Mouse (Mus musculus) ZHBTc4 (cell line): ENCODE measurements at regions not wholly inside any gene's neighbourhood (a gene's known extent, or its start where the extent isn't known, plus 50 kb on each side); places are given as distances from the start of the nearest gene placed in this dataset.

Source experiments
- DNase-seq: peaks from one replicate; pipeline ENCODE4 v3.0.0-alpha.2; 2011; ENCODE audit warnings: low read depth, low spot score

DNA sequence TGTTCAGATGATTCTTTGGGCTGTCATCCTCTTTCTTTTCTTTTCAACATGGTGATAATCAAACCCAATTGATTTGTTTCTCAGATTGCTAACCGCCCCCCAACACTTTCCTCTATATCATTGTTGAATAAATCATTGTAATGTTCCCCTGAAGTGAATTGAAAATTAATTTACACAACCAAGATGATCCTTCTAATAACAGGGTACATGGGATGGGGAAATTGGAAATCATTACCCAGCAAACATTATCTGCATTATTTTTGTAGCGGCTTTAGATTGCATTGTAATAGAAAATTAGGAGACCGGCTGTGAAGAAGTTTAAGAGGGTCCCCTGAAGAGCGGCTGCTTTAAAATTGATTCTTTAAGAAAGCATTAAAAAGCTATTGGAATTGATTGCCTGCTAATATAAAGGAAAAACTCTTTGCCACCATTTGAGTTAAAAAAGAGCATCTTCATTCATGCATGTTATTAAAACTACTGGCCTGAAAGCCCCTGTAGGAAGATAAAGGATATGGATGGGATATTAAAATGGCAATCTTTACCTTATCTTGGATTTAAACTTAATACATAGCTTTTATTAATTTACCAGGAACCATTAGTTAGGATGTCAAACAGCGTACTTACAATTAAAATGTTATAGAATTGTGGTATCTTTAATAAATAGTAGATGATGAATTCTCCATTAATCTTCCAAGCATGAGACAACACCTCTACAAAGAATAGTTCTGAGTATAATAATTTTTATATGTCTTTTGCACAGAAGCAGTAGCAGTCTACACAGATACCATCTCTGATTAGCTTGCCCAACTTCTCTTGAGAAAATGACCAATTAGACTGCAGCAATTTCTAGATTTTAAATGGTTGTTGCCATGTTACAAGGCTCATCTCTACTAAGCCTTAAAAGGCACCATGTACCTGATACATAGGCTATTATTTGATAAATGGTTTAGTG lies 127.0 kb upstream of the Hs3st5 start:
- no peak for DNase-seq

DNA sequence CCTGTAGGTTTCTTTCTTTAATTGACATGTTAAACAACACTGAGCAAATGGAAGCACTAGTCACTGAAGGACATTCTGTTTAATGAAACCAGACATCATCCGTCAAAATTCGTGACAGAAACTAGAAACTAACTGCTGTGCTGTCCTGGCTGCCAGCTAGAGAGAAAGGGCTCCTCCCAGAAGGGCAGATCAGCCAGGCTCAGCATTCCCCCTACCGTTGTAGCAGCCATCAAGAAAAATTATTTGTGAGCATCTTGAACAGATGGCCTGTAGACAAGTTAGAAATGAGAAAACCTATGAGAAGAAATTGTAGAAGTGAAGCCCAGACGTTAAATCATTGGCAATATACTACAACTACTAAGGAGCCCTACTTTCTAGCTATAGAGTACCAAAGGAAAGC lies 123.3 kb upstream of the Hs3st5 start:
- no peak for DNase-seq

DNA sequence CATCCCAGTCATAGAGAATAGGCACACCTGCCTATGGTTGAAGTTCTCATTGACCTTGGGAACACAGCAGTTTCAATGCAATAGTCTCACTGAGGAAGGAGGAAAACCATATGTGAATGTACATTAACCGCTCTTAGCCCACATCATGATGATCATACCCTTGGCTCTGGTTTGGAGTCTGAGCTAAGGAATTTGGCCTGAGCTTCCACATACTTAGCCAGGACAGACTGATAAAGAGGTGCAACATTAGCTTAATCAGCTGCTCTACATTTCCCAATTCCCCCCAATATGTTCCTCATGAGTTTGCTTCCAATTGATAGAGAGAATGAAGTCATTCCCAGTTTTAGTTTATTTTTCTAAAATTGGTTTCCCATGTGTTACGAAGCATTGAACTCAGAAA lies 116.6 kb upstream of the Hs3st5 start:
- no peak for DNase-seq

DNA sequence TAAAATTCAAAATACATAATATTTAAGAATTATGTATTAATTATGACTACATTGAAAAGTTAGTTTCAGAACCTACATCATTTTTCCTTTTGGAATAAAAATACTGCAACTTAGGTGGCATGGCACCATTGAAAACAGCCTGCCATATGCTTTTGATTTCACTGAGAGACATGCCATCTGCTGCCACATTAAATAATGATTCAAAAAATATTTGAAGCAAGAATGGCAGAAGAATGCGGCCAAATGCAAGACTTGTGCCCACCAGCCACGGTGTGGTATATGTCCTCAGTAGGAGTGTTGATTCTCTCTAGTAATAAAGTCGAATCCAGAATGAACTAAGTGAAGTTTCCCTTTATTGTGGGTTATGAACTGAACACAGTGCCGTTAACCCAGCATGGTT lies 113.0 kb upstream of the Hs3st5 start:
- no peak for DNase-seq

DNA sequence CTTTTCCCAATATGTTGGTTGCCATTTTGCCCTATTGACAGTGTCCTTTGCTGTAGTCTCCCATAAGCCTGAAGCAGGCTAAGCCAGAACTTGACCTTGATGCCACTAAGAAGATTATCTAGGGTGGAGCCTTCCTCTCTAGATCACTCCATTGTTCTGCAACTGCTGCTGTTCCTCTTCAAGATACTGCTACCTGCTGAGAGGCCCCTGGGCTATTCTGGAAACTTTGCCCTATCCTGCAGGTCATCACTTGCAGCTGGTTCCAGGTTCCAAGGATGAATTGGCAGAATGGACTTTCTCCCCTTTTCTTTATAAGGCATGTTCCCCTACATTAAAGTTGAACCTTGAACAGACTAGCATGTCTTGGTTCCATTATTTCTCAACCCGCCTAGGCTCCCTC lies 110.0 kb upstream of the Hs3st5 start:
- DNase-seq: peak; percentile 54

DNA sequence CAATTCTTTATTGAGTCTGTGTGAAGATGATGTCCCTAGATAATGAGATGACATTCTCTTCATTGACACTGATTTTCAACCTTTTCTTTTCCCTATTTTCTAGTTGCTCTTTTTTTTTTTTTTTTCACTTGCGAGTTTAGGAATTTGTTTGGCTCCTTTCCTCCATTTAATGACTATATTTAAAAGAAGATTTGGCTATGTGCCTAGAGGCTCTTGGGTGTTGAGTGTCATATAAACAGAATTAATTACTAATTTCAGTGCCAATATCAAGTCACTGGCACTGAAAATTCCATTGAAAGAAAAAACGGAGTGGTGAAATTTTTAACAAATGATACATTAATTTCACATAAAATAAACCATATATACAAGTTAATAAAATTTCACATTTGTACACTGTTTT lies 98.6 kb upstream of the Hs3st5 start:
- no peak for DNase-seq

DNA sequence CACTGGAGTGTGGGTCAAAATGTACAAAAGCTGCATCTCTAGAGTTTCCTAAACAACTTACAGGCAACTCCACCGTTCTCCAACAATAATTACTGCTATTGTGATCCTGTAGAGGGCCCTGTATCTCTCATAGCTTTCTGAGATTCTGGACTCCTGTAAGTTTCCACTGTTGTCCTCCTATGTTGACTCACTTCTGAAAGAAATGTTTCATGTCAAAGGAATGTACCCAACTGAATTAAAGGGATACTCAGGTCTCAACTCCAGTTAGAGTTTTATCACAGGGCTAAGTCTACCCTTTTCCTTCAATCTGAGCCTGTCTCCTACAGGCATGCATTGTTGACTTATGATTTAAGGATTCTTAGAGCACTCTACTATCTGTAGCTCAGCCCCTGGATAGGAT lies 75.3 kb upstream of the Hs3st5 start:
- no peak for DNase-seq

DNA sequence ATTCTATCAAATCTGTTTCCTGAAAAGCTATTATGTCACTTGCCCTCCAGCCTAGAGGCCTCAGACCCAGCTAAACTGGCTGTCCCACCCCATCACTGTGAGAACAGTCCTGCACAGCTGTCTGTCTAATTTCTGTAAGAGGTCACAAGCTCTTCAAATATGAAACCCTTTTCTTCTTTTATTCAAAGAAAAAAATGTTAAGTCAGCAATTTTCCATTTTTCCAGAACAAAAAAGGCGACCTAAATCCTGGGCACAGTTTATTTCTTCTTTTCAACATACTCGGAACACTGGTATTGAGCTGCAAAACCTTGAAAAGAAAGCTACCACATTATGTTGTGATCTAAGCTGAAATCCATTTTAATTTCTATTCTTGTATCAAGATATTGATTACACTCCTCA lies 69.2 kb upstream of the Hs3st5 start:
- no peak for DNase-seq
